Mouse (Mus musculus) C2C12 (cell line): ENCODE data around the gene Pnp.

ENCODE experiments used
- CEBPB ChIP-seq: IDR thresholded peaks from one replicate; pipeline ENCODE4 v1.6.1; 2011; ENCODE audit warnings: low read depth, mild to moderate bottlenecking, control low read depth, moderate library complexity
- CTCF ChIP-seq: IDR thresholded peaks from one replicate; pipeline ENCODE4 v1.5.1; 2011; ENCODE audit not compliant: control insufficient read depth, insufficient read depth, insufficient read length
- FOSL1 ChIP-seq: IDR thresholded peaks from one replicate; pipeline ENCODE4 v1.8.0; 2011; ENCODE audit warnings: mild to moderate bottlenecking, low read length; ENCODE audit not compliant: poor library complexity, insufficient read depth, severe bottlenecking
- MAX ChIP-seq: IDR thresholded peaks from one replicate; pipeline ENCODE4 v1.6.1; 2011; ENCODE audit warnings: mild to moderate bottlenecking, control low read depth
- MYOD1 ChIP-seq: IDR thresholded peaks from one replicate; pipeline ENCODE4 v1.6.1; 2011; ENCODE audit warnings: low read depth; ENCODE audit not compliant: control insufficient read depth, insufficient read length
- MYOG ChIP-seq: IDR thresholded peaks from one replicate; pipeline ENCODE4 v1.6.1; 2011; ENCODE audit not compliant: control insufficient read depth, insufficient read length; ENCODE audit errors: extremely low read depth
- USF1 ChIP-seq: IDR thresholded peaks from one replicate; pipeline ENCODE4 v1.6.1; 2011; ENCODE audit warnings: low read depth, mild to moderate bottlenecking, control low read depth, moderate library complexity

DNA sequence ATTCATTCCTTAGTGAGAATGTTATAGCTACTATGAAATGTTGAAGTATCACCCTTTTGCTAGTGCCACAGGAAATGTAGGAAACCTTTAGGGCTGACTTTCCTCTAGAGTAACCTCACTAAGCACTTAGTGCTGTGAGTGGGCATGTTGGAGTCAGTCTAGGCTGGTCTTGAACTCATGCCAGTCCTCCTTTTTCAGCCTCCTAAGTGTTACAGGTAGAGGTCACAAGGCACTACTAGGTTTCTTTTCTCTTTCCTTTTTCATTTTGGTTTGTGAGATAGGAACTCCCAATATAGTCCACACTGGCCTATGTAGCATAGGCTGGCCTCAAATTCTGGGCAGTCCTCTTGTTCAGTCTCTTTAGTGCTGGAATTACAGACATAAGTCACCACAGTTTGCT is 35.5 kb upstream of the Pnp start:
- TF ChIP-seq CTCF: no peak
- TF ChIP-seq MYOG: no peak
- no peak for TF ChIP-seq CEBPB
- no peak for TF ChIP-seq MAX
- TF ChIP-seq FOSL1: no peak
- TF ChIP-seq USF1: no peak
- TF ChIP-seq MYOD1: no peak
